Mouse (Mus musculus) G1E (cell line): ENCODE measurements around the gene Dram1. TPM values are rescaled to one million over a fixed set of nuclear protein-coding genes. Genes with fewer than 3 reads are reported as not detected.

Experiments
- ATAC-seq: 2 replicates; pipeline ENCODE4 v1.8.0; 2016; ENCODE audit warnings: mild to moderate bottlenecking; ENCODE audit not compliant: insufficient number of reproducible peaks, poor library complexity, low FRiP score, severe bottlenecking; ENCODE audit errors: extremely low read depth
- DNase-seq: peaks from one replicate; pipeline ENCODE4 v3.0.0; 2012; ENCODE audit warnings: low spot score
- H3K27me3 ChIP-seq: 2 replicates; pipeline ENCODE4 v1.6.1; 2012; ENCODE audit warnings: mild to moderate bottlenecking, low read length, inconsistent platforms; ENCODE audit not compliant: insufficient read depth
- H3K36me3 ChIP-seq: replicated peaks from 2 replicates; pipeline ENCODE3; 2012; ENCODE audit warnings: mild to moderate bottlenecking, inconsistent platforms
- H3K4me1 ChIP-seq: 2 replicates; pipeline ENCODE4 v1.6.1; 2012; ENCODE audit warnings: low read depth, low read length, inconsistent platforms, mixed read lengths; ENCODE audit not compliant: insufficient read depth
- H3K4me3 ChIP-seq: 2 replicates; pipeline ENCODE4 v1.5.1; 2012; ENCODE audit warnings: low read depth, mild to moderate bottlenecking, inconsistent platforms, low read length, moderate library complexity, mixed read lengths
- H3K9me3 ChIP-seq: replicated peaks from 2 replicates; pipeline ENCODE4 v1.6.1; 2012; ENCODE audit warnings: inconsistent platforms
- CTCF ChIP-seq: IDR thresholded peaks from 2 replicates; pipeline ENCODE4 v1.5.1; 2012; ENCODE audit warnings: low read depth, low read length, inconsistent platforms, mixed read lengths
- GATA1 ChIP-seq: IDR thresholded peaks from 2 replicates; pipeline ENCODE4 v1.6.1; 2012; ENCODE audit warnings: borderline replicate concordance, low read length, inconsistent platforms, mixed read lengths
- GATA2 ChIP-seq: IDR thresholded peaks from 2 replicates; pipeline ENCODE4 v1.6.1; 2012; ENCODE audit warnings: low read depth, low read length, inconsistent platforms, borderline replicate concordance
- POLR2AphosphoS5 ChIP-seq: IDR thresholded peaks from 2 replicates; pipeline ENCODE4 v1.6.1; 2012; ENCODE audit warnings: low read depth, low read length, inconsistent platforms; ENCODE audit not compliant: insufficient replicate concordance
- TAL1 ChIP-seq: conservative IDR thresholded peaks from 2 replicates; pipeline ENCODE4 v1.6.1; 2012; ENCODE audit warnings: low read depth, low read length, inconsistent platforms, mixed read lengths
- polyA plus RNA-seq: library from polyadenylated mRNA; stranded (reverse); fragments of >175 nt; gene quantifications from 2 replicates; pipeline ENCODE4 v1.2.3, GENCODE M21; 2012
- total RNA-seq, 2 experiments: library from RNA; stranded (forward) in 1 of 2; stranded (reverse) in 1 of 2; fragments of 200-1000 nt in 1 of 2; fragments of >200 nt in 1 of 2; fragmentation: Nextera tagmentation in 1 of 2; gene quantifications; 2 replicates each; pipeline ENCODE4 v1.2.3; 2014 to 2017

Gene Dram1
- total and polyA plus RNA-seq, 3 experiments = 0.11 TPM; not detected in 2

GRCm38 (mm10) chr10:88350687-88351086 lies 28.2 kb downstream of the Dram1 start:
- DNase-seq = no peak
- TF ChIP-seq CTCF = no peak
- no peak for ATAC-seq
- no peaks in the 10 kb centered on the region for H3K9me3 ChIP-seq
- H3K27me3 ChIP-seq = no peaks in the 10 kb centered on the region
- no peak overlapping the region for H3K4me3 ChIP-seq
- no peaks in the 10 kb centered on the region for H3K36me3 ChIP-seq
- no peaks in the 10 kb centered on the region for H3K4me1 ChIP-seq

- Histone ChIP-seq H3K4me3 (no peak overlapping the region), H3K27me3 (no peaks in the 10 kb centered on the region), H3K36me3 (no peaks in the 10 kb centered on the region), H3K9me3 (no peaks in the 10 kb centered on the region), H3K4me1 (no peaks in the 10 kb centered on the region)
- ATAC-seq (no peak), DNase-seq (no peak)
- no peak for TF ChIP-seq GATA1
- no peak for TF ChIP-seq TAL1
- no peak for TF ChIP-seq CTCF
- TF ChIP-seq GATA2 = no peak
- no peak for TF ChIP-seq POLR2AphosphoS5
Observed at GRCm38 (mm10) chr10:88349800-88350199, 29.1 kb downstream of the Dram1 start.

- H3K4me1 ChIP-seq = no peaks in the 10 kb centered on the region
- TF ChIP-seq TAL1 (no peak), GATA2 (no peak), CTCF (no peak), POLR2AphosphoS5 (no peak), GATA1 (no peak)
- no peaks in the 10 kb centered on the region for H3K9me3 ChIP-seq
- DNase-seq = no peak
- no peaks in the 10 kb centered on the region for H3K27me3 ChIP-seq
- H3K4me3 ChIP-seq = no peak overlapping the region
- ATAC-seq = no peak
- H3K36me3 ChIP-seq = no peaks in the 10 kb centered on the region
Observed at GRCm38 (mm10) chr10:88346454-88347245, 32.2 kb downstream of the Dram1 start.

- no peak for TF ChIP-seq GATA1
- Histone ChIP-seq H3K9me3 (no peaks in the 10 kb centered on the region), H3K4me1 (no peaks in the 10 kb centered on the region), H3K4me3 (no peak overlapping the region), H3K36me3 (no peaks in the 10 kb centered on the region), H3K27me3 (no peaks in the 10 kb centered on the region)
- DNase-seq (no peak), ATAC-seq (no peak)
Observed at GRCm38 (mm10) chr10:88345899-88346401, 32.9 kb downstream of the Dram1 start.

GRCm38 (mm10) chr10:88341368-88341767 lies 37.5 kb downstream of the Dram1 start:
- Histone ChIP-seq H3K27me3 (no peaks in the 10 kb centered on the region), H3K4me1 (no peaks in the 10 kb centered on the region), H3K4me3 (no peak overlapping the region), H3K36me3 (no peaks in the 10 kb centered on the region), H3K9me3 (no peaks in the 10 kb centered on the region)
- ATAC-seq (no peak), DNase-seq (no peak)
- TF ChIP-seq GATA2 (no peak), CTCF (no peak), TAL1 (no peak)

GRCm38 (mm10) chr10:88340660-88341059 lies 38.2 kb downstream of the Dram1 start:
- no peaks in the 10 kb centered on the region for H3K27me3 ChIP-seq
- ATAC-seq (no peak), DNase-seq (no peak)
- H3K4me3 ChIP-seq = no peak overlapping the region
- H3K36me3 ChIP-seq = no peaks in the 10 kb centered on the region
- no peaks in the 10 kb centered on the region for H3K4me1 ChIP-seq
- no peaks in the 10 kb centered on the region for H3K9me3 ChIP-seq
- TF ChIP-seq GATA2 (no peak), GATA1 (no peak), POLR2AphosphoS5 (no peak), TAL1 (no peak), CTCF (no peak)

GRCm38 (mm10) chr10:88330695-88331094 lies 48.2 kb downstream of the Dram1 start:
- H3K4me1 ChIP-seq = peaks cover 3% of the 10 kb centered on the region; the same call in 1 of the 2 replicates
- H3K27me3 ChIP-seq = peaks cover 3% of the 10 kb centered on the region; the same call in 1 of the 2 replicates
- H3K4me3 ChIP-seq = no peak overlapping the region
- H3K9me3 ChIP-seq = no peaks in the 10 kb centered on the region
- DNase-seq = no peak
- no peak for TF ChIP-seq CTCF
- no peak for TF ChIP-seq POLR2AphosphoS5
- TF ChIP-seq TAL1 = no peak
- TF ChIP-seq GATA2 = no peak
- no peak for TF ChIP-seq GATA1
- no peak for ATAC-seq
- H3K36me3 ChIP-seq = no peaks in the 10 kb centered on the region
